Mouse (Mus musculus) brain, embryonic 14.5 days (tissue): ENCODE measurements around the gene Ebf3.

Experiments used
- CTCF ChIP-seq: fragments of 200-500 bp; IDR thresholded peaks from 2 replicates; pipeline ENCODE4 v1.5.1; 2012; ENCODE audit warnings: inconsistent platforms, mild to moderate bottlenecking, moderate library complexity, borderline replicate concordance; ENCODE audit not compliant: insufficient read depth, insufficient read length; ENCODE audit errors: extremely low read depth
- POLR2A ChIP-seq: fragments of 200-500 bp; IDR thresholded peaks from 2 replicates; pipeline ENCODE4 v1.6.1; 2012; ENCODE audit warnings: mild to moderate bottlenecking, inconsistent platforms, borderline replicate concordance; ENCODE audit not compliant: poor library complexity, insufficient read depth, insufficient read length, severe bottlenecking; ENCODE audit errors: extremely low read depth

DNA sequence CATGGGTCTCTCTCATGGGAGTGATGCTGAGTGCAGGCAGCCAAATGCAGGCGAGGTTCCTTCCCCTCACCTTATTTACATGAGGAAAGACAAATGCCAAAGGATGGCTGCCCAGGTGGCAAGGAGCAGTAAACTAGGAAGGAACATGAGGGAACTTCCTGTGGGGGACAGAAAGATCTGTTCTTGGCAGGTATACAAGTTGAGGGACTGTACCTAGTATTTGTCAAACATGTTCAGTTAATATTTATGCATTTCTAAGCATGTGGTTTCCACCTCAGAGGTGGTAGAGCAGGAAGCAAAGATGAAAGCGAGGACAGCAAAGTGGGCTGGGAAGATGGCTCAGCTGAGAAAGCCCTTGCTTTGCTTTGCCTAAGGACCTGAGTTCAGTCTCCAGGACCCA is 159.6 kb downstream of the Ebf3 start:
- TF ChIP-seq CTCF (no peak), POLR2A (no peak)
